Mouse (Mus musculus): ENCODE measurements around the gene Prl3d1.
"Not testable (repeated sequence)": the region's sequence is repeated elsewhere in the genome, so short reads cannot be mapped to it uniquely, and the experiment has no call there.

The Prl3d1 gene

DNA sequence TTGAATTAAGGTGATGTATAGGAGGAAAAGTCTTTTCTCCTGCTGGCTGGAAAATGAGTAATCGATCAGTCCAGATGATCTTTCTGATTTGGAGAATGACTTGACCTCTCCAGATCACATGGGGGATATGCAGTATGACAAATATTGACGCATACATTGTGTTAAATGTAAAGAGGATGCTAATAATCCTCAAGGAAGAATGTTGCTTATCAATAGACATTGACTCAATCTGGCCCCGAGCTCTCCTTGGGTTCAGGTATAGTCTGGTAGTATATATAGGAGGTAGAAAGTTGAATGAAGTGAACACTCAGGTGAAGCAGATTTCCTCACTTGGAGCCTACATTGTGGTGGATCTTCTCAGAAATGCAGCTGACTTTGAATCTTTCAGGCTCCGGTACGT lies at the start of gene Prl3d1:
Gene Prl3d1 (plus strand): TSS at position 301 of the 400 bp plus-strand sequence.
- not testable (repeated sequence) for DNase-seq (ENCODE audit: low read depth, low spot score); H3K36me3 ChIP-seq (ENCODE audit: control insufficient read depth, insufficient read depth, low read length, poor library complexity, severe bottlenecking); H3K27me3 ChIP-seq (ENCODE audit: control insufficient read depth, insufficient read depth, low read length, poor library complexity, severe bottlenecking)

DNA sequence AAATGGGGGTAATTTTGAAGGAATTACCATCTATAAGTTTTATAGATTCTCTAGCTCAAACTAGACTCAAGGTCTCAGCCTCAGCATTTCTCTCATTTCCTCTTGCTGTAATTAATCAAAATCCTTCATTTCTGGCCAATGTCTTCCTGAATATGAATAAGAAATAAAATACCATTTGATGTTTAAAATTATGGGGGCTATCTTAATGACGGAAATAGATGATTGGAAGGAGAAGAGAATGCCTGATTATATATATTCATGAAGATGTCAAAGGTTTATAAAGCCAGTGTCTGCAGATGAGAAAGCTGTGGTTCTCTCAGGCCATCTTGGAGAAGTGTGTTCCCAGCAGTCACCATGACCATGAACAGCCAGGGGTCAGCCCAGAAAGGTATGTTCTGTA lies 36.7 kb upstream of the Prl3d1 start, which contains the start of gene Prl:
Gene Prl (plus strand): TSS at position 301 of the 400 bp plus-strand sequence.
- no peak for DNase-seq (ENCODE audit: low read depth, low spot score)
- H3K36me3 ChIP-seq (ENCODE audit: control insufficient read depth, insufficient read depth, low read length, poor library complexity, severe bottlenecking): no peaks in the 10 kb centered on the region
- H3K27me3 ChIP-seq (ENCODE audit: control insufficient read depth, insufficient read depth, low read length, poor library complexity, severe bottlenecking): no peaks in the 10 kb centered on the region

DNA sequence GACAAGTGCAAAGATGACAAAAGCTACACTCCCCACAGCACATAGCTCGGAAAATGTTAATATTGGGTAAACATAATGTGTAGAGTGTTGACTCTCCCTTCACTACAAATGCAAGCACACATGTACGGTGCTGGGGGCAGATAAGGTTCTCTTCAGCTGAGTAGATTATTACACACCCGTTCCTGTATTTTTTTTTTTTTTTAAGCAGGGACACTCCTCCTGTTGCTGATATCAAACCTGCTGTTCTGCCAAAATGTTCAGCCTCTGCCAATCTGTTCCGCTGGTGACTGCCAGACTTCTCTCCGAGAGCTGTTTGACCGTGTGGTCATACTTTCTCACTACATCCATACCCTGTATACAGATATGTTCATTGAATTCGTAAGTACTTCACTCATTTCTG lies 34.8 kb upstream of the Prl3d1 start:
- DNase-seq (ENCODE audit: low read depth, low spot score): no peak
- H3K36me3 ChIP-seq (ENCODE audit: control insufficient read depth, insufficient read depth, low read length, poor library complexity, severe bottlenecking): no peaks in the 10 kb centered on the region
- no peaks in the 10 kb centered on the region for H3K27me3 ChIP-seq (ENCODE audit: control insufficient read depth, insufficient read depth, low read length, poor library complexity, severe bottlenecking)

DNA sequence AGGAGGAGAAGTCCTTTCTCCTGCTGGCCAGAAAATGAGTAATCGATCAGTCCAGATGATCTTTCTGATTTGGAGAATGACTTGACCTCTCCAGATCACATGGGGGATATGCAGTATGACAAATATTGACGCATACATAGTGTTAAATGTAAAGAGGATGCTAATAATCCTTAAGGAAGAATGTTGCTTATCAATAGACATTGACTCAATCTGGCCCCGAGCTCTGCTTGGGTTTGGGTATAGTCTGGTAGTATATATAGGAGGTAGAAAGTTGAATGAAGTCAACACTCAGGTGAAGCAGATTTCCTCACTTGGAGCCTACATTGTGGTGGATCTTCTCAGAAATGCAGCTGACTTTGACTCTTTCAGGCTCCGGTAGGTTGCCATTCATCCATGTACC lies 27.4 kb downstream of the Prl3d1 start, which contains the start of gene Prl3d2:
Gene Prl3d2 (plus strand): TSS at position 301 of the 400 bp plus-strand sequence.
- DNase-seq (ENCODE audit: low read depth, low spot score); H3K27me3 ChIP-seq (ENCODE audit: control insufficient read depth, insufficient read depth, low read length, poor library complexity, severe bottlenecking); H3K36me3 ChIP-seq (ENCODE audit: control insufficient read depth, insufficient read depth, low read length, poor library complexity, severe bottlenecking): not testable (repeated sequence)

DNA sequence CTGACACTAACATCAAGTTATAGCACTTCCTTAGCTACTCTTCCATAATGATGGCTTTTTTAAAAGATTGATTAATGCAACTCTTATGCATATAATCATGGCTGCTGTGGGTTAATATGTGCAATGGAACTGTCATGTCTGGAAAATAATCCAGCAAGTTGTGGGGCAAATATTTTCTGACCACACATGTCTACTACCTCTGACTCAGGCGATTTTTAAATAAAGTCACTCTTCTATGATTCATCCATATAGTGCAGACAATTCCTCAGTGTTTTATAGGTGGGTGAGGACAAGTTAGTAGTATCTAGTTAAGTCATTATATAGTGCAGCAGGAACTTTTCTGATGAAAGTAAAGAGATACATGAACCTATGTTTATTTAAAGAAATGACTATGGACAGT lies 54.3 kb downstream of the Prl3d1 start:
- DNase-seq (ENCODE audit: low read depth, low spot score): no peak
- no peaks in the 10 kb centered on the region for H3K36me3 ChIP-seq (ENCODE audit: control insufficient read depth, insufficient read depth, low read length, poor library complexity, severe bottlenecking)
- H3K27me3 ChIP-seq (ENCODE audit: control insufficient read depth, insufficient read depth, low read length, poor library complexity, severe bottlenecking): no peaks in the 10 kb centered on the region
